Mouse (Mus musculus) liver, postnatal 0 days (tissue): Measurements from ENCODE around the gene Fggy.

Source experiments
- CTCF ChIP-seq: sonication (generic); IDR thresholded peaks from 2 replicates; pipeline ENCODE4 v1.5.1; 2016; ENCODE audit warnings: antibody characterized with exemption, low read depth
- EP300 ChIP-seq: IDR thresholded peaks from 2 replicates; pipeline ENCODE4 v1.6.1; 2016; ENCODE audit warnings: antibody characterized with exemption, low read depth, mild to moderate bottlenecking

DNA sequence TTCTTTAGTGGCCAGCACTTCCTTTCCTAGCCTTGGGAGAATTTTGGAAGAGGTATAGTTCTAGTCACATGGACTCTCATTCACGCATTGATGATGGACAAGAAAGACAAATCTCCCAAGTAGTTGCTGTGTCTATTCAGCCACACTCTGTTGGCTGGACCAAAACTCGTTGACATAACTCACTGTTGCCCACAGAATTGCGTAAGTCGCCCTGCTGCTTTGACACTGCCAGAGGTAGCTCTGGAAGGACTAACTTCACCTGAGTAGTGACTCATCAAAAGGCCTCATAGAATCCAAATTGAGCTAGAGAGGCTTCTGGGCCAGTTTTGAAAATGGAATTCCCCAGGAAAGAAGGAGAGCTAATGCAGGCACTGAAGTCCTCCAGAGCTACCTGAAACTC, 13.8 kb upstream of the Fggy start:
- TF ChIP-seq CTCF (no peak), EP300 (no peak)
